Mouse (Mus musculus) lung, embryonic 14.5 days (tissue): ENCODE data around the gene Slc34a3. TPM values are rescaled to one million over a fixed set of nuclear protein-coding genes. Genes with fewer than 3 reads are reported as not detected.

Experiments used
- ATAC-seq: fragments of 200-750 bp; cut with Nextera tagmentation; 2 replicates; pipeline ENCODE4 v1.8.0; 2017; ENCODE audit warnings: mild to moderate bottlenecking, moderate TSS enrichment, moderate library complexity; ENCODE audit not compliant: insufficient read depth
- DNase-seq: peaks from one replicate; pipeline ENCODE4 v3.0.0-alpha.2; 2015
- H3K27ac ChIP-seq: fragments of 300-500 bp; sonication (generic); 2 replicates; pipeline ENCODE4 v1.5.1; 2014; ENCODE audit warnings: low read depth, mild to moderate bottlenecking, moderate library complexity
- H3K27me3 ChIP-seq: fragments of 300-500 bp; sonication (generic); 2 replicates; pipeline ENCODE4 v1.6.1; 2014; ENCODE audit warnings: low read length, control low read depth; ENCODE audit not compliant: insufficient read depth
- H3K36me3 ChIP-seq: fragments of 300-500 bp; sonication (generic); 2 replicates; pipeline ENCODE4 v1.6.1; 2014; ENCODE audit warnings: control low read depth; ENCODE audit not compliant: insufficient read depth
- H3K4me1 ChIP-seq: fragments of 300-500 bp; sonication (generic); 2 replicates; pipeline ENCODE4 v1.6.1; 2014; ENCODE audit warnings: antibody characterized with exemption, control low read depth; ENCODE audit not compliant: insufficient read depth
- H3K4me2 ChIP-seq: fragments of 300-500 bp; sonication (generic); 2 replicates; pipeline ENCODE4 v1.6.1; 2014; ENCODE audit warnings: mild to moderate bottlenecking
- H3K4me3 ChIP-seq: fragments of 300-500 bp; sonication (generic); 2 replicates; pipeline ENCODE4 v1.5.1; 2014; ENCODE audit warnings: low read depth, low read length
- H3K9ac ChIP-seq: fragments of 300-500 bp; sonication (generic); 2 replicates; pipeline ENCODE4 v1.6.1; 2014
- H3K9me3 ChIP-seq: fragments of 300-500 bp; sonication (generic); 2 replicates; pipeline ENCODE4 v1.6.1; 2016; ENCODE audit warnings: low read depth, low read length, control low read depth
- CTCF ChIP-seq: IDR thresholded peaks from 2 replicates; pipeline ENCODE4 v1.5.1; 2016; ENCODE audit warnings: antibody characterized with exemption, low read depth
- WGBS: fragments of 180-500 bp; shearing (Covaris S2); extraction: QIAGEN DNeasy Blood & Tissue Kit; methylation state at CpG from one replicate; pipeline ENCODE4 v1.1.7; 2014; 5-methylcytosine and 5-hydroxymethylcytosine counted together
- polyA plus RNA-seq: library from polyadenylated mRNA; unstranded; fragments of >200 nt; fragmentation: Nextera tagmentation; extraction: Ambion mirVana; gene quantifications from 2 replicates; pipeline ENCODE4 v1.2.1, GENCODE M21; 2014

The Slc34a3 gene
- polyA plus RNA-seq, 1 experiment from 2014 or later = not detected

DNA sequence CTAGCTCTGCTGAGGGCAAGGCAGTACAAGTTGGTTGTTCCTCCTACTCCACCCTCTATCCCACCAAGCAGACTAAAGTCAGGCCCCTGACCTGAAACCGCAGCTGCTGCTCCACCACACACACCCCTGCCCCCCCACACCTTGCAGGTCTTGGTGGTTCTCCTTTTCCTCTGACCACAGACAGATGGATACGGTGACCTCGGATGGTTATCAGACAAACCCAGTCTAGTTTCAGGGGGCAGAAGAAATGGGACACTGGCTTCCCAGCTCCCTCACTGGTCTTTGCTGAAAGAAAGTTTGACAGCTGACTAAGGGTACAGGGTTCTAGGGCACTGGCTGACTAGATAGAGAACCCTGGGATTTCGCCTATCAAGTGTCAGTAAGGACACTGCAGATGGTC is 743 bp downstream of the Slc34a3 start:
- no peak for TF ChIP-seq CTCF

DNA sequence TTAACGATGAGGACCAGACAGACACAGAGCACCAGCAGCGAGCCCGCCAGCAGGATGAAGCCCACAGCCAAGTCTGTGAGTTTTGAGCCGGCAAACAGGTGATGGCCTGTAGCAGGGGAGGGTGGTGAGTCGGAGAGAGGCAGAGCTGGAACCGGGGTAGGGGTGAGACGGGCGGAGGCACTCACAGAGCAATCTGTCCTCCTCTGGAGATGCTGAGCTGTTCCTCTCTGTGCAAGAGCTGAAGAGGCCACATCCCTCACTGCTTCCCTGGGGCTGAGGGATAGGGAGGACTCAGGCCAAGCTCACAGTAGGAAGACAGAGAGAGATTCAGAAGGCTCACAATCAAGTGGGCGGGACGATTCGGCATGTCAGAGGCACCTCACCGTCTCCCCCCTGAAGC is 3.1 kb downstream of the Slc34a3 start:
- 56% methylated on average over 12 of the region's 12 CpGs for WGBS
- 0 out of 2 replicates have a peak, but pooled peaks cover 2% of the 10 kb centered on the region for H3K27me3 ChIP-seq

More for the DNA sequence above, 743 bp downstream of the Slc34a3 start:
- Histone ChIP-seq H3K27me3 (0 out of 2 replicates have a peak, but pooled peaks cover 2% of the 10 kb centered on the region), H3K9me3 (no peaks in the 10 kb centered on the region), H3K4me2 (no peak overlapping the region), H3K9ac (no peak overlapping the region), H3K4me3 (no peak overlapping the region), H3K4me1 (no peaks in the 10 kb centered on the region), H3K27ac (no peak overlapping the region), H3K36me3 (no peaks in the 10 kb centered on the region)
- no peak for ATAC-seq
- 60% methylated on average over 4 of the region's 4 CpGs for WGBS
- DNase-seq = no peak

DNA sequence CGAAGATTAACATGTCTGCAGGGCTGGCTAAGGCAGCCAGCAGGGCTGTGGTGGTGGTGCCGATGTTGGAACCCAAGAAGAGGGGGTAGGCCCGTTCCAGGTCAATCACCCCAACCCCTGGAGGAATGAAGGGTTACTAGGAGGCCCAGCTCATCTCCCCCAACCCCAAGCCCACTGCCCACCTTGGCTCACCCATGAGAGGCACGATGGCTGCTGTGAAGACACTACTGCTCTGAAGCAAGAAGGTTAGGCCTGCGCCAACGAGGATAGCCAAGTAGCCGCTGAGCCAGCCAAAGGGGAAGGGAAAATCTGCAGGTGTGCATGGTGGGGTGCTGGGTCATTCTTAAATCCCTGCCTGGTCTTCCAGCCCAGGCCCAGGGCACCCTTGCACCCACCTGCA is 3.6 kb downstream of the Slc34a3 start:
- WGBS = 79% methylated on average over 7 of the region's 7 CpGs
- no peaks in the 10 kb centered on the region for H3K36me3 ChIP-seq
- H3K27ac ChIP-seq = no peak overlapping the region
- H3K4me2 ChIP-seq = no peak overlapping the region
- no peaks in the 10 kb centered on the region for H3K9me3 ChIP-seq
- TF ChIP-seq CTCF = no peak
- DNase-seq (no peak), ATAC-seq (no peak)
- H3K27me3 ChIP-seq = 0 out of 2 replicates have a peak, but pooled peaks cover 2% of the 10 kb centered on the region
- H3K9ac ChIP-seq = no peak overlapping the region
- H3K4me3 ChIP-seq = no peak overlapping the region
- H3K4me1 ChIP-seq = 0 out of 2 replicates have a peak, but pooled peaks cover 3% of the 10 kb centered on the region

More for the DNA sequence above, 3.1 kb downstream of the Slc34a3 start:
- no peaks in the 10 kb centered on the region for H3K36me3 ChIP-seq
- H3K27ac ChIP-seq = no peak overlapping the region
- no peak overlapping the region for H3K4me2 ChIP-seq
- no peak for DNase-seq
- H3K9me3 ChIP-seq = no peaks in the 10 kb centered on the region
- no peaks in the 10 kb centered on the region for H3K4me1 ChIP-seq
- ATAC-seq = no peak
- no peak overlapping the region for H3K4me3 ChIP-seq
- TF ChIP-seq CTCF = no peak
- H3K9ac ChIP-seq = no peak overlapping the region

DNA sequence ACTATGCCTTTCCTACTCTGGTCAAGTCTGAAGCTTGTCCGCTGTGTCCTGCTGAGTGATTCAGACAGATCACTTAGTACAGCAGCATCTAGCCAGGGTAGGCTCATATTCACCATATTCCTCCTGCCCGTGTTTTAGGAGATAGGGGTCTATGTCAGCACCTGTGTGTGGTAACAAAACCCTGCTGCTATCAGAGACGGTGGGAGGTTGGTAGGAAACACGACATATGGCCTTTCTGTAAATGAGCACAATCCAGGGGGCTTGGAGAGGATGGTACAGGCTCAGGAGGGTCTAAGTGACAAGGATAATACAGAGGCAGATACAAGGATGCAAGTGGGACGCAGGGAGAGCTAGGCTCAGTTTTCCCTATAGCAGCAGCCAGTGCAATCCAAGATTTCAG is 4.6 kb downstream of the Slc34a3 start:
- TF ChIP-seq CTCF = no peak
- ATAC-seq (no peak), DNase-seq (no peak)
- 0 out of 2 replicates have a peak, but pooled peaks cover 5% of the 10 kb centered on the region for H3K4me1 ChIP-seq
- no peaks in the 10 kb centered on the region for H3K9me3 ChIP-seq
- H3K27me3 ChIP-seq = 0 out of 2 replicates have a peak, but pooled peaks cover 2% of the 10 kb centered on the region
- no peak overlapping the region for H3K9ac ChIP-seq
- no peak overlapping the region for H3K27ac ChIP-seq
- WGBS = 80% methylated on average over 5 of the region's 5 CpGs
- H3K4me3 ChIP-seq = no peak overlapping the region
- H3K36me3 ChIP-seq = no peaks in the 10 kb centered on the region
- no peak overlapping the region for H3K4me2 ChIP-seq

DNA sequence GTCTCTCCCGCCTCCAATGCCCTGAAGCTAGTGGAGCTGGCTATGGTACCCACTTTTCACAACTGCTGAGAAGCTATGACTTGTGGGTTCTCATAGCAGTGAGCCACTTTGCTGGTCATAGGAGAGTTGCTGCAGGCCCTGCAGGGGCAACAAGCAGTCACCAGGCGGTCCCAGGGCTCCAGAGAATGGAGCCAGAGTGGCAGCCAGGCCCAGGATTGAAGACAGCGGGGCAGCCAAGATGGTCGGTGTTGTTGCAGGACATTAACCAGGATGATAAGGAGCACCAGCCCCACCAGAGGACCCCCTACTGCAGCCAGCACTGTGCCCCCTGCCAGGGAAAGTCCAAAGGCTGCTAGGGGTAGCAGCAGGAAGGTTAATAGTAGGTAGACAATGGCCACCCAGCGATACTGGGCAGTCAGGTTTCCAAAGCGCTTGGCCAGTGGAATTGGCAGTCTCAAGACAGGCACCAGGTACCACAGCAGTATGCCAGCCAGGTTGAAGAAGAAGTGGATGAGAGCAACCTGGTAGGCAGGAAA is 5.1 kb downstream of the Slc34a3 start:
- ATAC-seq (no peak), DNase-seq (no peak)
- Histone ChIP-seq H3K27ac (no peak overlapping the region), H3K27me3 (0 out of 2 replicates have a peak, but pooled peaks cover 1% of the 10 kb centered on the region), H3K4me2 (peak overlapping the region; percentile 33; the same call in 1 of the 2 replicates), H3K9me3 (no peaks in the 10 kb centered on the region), H3K36me3 (no peaks in the 10 kb centered on the region), H3K9ac (no peak overlapping the region), H3K4me1 (0 out of 2 replicates have a peak, but pooled peaks cover 5% of the 10 kb centered on the region), H3K4me3 (no peak overlapping the region)
- no peak for TF ChIP-seq CTCF
- 65% methylated on average over 6 of the region's 6 CpGs for WGBS

DNA sequence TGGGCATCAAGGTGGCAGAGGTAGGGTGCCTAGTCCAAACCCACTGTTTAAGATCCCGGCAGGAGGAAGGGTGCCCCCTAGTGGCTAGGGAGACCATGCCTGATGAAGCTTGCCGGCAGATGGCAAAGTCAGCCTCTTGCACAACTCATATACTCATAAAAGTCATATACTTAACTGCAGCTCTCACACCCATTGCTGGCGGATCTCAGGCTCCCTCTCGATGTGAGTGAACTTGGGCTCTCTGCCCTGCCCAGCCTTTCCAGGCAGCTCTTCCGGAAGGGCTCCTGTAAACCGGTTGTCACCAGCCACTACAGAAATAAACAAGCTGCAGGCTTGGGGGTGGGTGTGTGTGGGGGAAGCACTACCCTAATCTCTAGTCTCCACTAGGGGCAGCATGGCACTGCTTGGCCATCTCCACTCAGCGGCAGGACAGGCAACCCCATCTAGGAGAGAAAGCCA is 5.7 kb downstream of the Slc34a3 start:
- H3K4me3 ChIP-seq = 0 out of 2 replicates have a peak overlapping the region, but pooled peaks have one; percentile 7
- H3K4me2 ChIP-seq = peak overlapping the region; percentile 33
- under 1% methylated on average over 7 of the region's 7 CpGs for WGBS
- H3K27me3 ChIP-seq = no peaks in the 10 kb centered on the region
- peak; percentile 35 for ATAC-seq
- peak; percentile 74 for TF ChIP-seq CTCF
- peak; percentile 93 for DNase-seq
- peak overlapping the region; percentile 58; the same call in 1 of the 2 replicates for H3K27ac ChIP-seq
- no peaks in the 10 kb centered on the region for H3K9me3 ChIP-seq
- no peak overlapping the region for H3K9ac ChIP-seq
- H3K36me3 ChIP-seq = 0 out of 2 replicates have a peak, but pooled peaks cover 2% of the 10 kb centered on the region
- 0 out of 2 replicates have a peak, but pooled peaks cover 5% of the 10 kb centered on the region for H3K4me1 ChIP-seq

DNA sequence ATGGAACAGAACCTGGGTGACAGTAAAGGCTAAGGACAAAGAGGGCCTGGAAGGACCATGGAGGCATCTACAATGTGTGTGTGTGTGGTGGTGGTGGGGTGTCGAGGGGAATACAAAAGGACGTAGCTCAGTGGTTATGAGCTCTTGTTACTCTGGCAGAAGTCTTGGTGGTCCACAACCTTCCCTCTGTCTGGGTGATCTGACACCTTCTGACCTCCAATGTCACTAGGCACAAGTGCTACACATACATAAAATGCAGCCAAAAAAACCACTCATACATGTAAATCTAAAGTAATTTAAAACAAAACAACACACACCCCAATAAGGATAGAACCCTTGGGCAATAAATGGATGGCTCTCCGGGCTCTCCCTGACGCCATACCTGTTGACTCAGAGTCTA is 6.8 kb downstream of the Slc34a3 start:
- no peaks in the 10 kb centered on the region for H3K9me3 ChIP-seq
- H3K27ac ChIP-seq = no peak overlapping the region
- 0 out of 2 replicates have a peak, but pooled peaks cover 5% of the 10 kb centered on the region for H3K4me1 ChIP-seq
- H3K36me3 ChIP-seq = 0 out of 2 replicates have a peak, but pooled peaks cover 4% of the 10 kb centered on the region
- ATAC-seq (no peak), DNase-seq (no peak)
- TF ChIP-seq CTCF = no peak
- H3K4me2 ChIP-seq = no peak overlapping the region
- H3K27me3 ChIP-seq = no peaks in the 10 kb centered on the region
- no peak overlapping the region for H3K4me3 ChIP-seq
- H3K9ac ChIP-seq = no peak overlapping the region
- 90% methylated on average over 4 of the region's 4 CpGs for whole genome bisulfite sequencing
